Mouse (Mus musculus) stomach, postnatal 0 days (tissue): Measurements from ENCODE around the gene Cchcr1.

ENCODE experiments used
- CTCF ChIP-seq: IDR thresholded peaks from 2 replicates; pipeline ENCODE4 v1.5.1; 2016; ENCODE audit warnings: antibody characterized with exemption, low read depth, mild to moderate bottlenecking, moderate library complexity
- EP300 ChIP-seq: optimal IDR thresholded peaks from 2 replicates; pipeline ENCODE3; 2016; ENCODE audit warnings: antibody characterized with exemption

DNA sequence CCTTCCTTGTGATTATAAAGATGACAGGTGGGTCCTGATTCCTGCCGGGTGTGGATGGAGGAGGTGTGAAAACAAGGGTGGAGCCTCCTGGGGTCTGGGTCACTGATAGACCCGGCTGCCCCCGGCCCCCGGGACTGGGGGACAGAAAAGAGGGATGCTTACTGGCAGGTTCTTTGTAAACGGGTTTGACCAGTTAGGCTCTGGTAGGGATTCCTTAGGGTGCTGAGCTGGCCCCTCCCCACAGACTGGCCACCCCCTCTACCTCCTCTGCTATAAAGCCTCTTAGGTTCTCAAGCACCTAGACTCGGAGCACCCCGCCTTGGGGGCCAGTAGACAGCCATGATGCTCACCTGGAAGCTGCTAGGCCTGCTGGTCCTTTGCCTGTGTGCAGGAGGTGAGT is 16.0 kb downstream of the Cchcr1 start, which contains the start of gene Psors1c2:
- no peak for TF ChIP-seq CTCF
- no peak for TF ChIP-seq EP300
